Mouse (Mus musculus): Measurements from ENCODE around the gene Cryba4. TPM values are rescaled to one million over a fixed set of nuclear protein-coding genes. Genes with fewer than 3 reads are reported as not detected.
A peak's percentile ranks its signal among the peaks of the same experiment; 100 is the strongest.

Cryba4 gene
- total and polyA plus RNA-seq, 3 experiments = 0.39 to 0.77 TPM; not detected in 1

DNA sequence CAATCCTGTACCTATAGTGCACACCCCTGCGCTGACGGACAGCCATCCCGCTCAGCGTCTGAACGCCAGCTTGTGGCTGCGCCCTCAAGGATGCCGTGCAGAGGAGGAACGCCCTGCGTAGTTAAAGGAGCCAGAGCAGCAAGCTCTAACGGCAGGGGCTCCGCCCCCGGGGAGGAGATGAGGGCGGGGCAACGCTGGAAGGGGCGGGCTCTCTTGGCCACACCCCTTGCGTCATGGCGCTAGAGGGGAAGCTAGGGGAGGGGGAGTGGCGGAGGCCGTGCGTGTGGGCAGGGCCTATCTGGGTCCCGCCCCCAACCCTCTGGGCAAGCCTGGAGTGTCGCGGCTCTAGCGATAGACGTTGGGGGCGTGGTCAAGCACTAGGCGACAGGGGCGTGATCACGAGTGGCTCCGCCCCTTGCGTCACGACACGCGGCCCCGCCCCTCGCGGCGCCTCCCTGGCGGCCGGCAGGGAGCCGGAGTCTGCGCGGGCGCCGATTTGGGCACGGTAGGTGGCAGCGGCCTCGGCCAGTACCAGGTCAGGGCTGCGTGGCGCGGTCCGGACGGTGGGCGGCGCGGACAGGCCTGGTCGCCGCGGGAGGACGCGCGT is 24.1 kb upstream of the Cryba4 start, which contains the start of gene Tpst2 (continued):
- TF ChIP-seq CHD1 (IDR thresholded peaks at IDR 0.05; ENCODE audit: low read depth, low read length) (no peak), MAZ (IDR thresholded peaks at IDR 0.05; ENCODE audit: low read depth, low read length) (no peak), POLR2AphosphoS2 (IDR thresholded peaks at IDR 0.05; ENCODE audit: low read length) (no peak), E2F4 (IDR thresholded peaks at IDR 0.05; ENCODE audit: borderline replicate concordance, low read depth, low read length) (no peak), HCFC1 (IDR thresholded peaks at IDR 0.05; ENCODE audit: low read depth, low read length) (peak; percentile 11; the same call in 1 of the 2 replicates), POLR2AphosphoS5 (IDR thresholded peaks at IDR 0.05; ENCODE audit: borderline replicate concordance, low read depth, low read length) (no peak), MYC (IDR thresholded peaks at IDR 0.05; ENCODE audit: low read depth, low read length) (no peak), KAT2A (conservative IDR thresholded peaks at IDR 0.05; ENCODE audit: low read depth, low read length) (no peak), ELF1 (IDR thresholded peaks at IDR 0.05; ENCODE audit: low read depth, low read length) (peak; percentile 25; the same call in 1 of the 2 replicates)

DNA sequence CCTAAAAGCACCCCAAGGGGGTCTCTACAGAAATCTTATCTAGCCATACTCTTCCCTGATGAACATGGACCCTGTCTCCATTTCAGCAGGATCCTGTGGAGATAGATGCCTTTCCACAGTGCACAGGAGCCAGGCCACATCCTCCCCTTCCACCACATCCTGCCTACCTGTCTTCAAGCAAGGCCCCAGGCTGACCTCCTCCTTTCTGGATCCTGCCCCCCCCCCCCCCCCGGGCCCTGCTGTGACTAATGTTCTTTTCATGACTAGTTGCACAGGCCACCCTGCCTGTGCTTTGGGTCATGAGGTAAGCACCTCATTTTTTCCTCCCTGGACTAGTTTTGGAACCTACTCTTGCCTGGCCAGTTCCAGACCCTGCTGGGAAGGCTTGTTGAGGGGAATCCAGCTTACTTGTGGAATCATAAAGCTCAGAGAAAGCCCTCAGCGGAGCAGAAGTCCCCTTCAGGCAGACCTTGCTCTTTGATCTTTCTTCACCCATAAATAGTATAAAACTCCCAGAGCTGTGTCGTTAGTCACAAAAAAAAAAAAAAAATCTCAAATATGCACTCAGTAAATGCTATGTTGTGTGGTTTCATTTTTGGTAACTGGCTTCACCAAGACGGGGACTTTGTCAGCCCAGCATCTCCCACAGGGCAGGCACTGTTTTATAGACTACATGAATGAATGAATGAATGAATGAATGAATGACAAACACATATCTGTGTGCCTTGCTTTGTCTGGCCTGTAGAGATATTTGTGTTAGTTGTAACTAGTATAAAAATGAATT is 22.9 kb upstream of the Cryba4 start:
- DNase-seq (ENCODE audit: low read depth, low spot score) = no peak
- TF ChIP-seq TAL1 (IDR thresholded peaks at IDR 0.05; ENCODE audit: low read length) (no peak), RAD21 (IDR thresholded peaks at IDR 0.05; ENCODE audit: low read depth, low read length) (no peak), POLR2A (IDR thresholded peaks at IDR 0.05; ENCODE audit: control insufficient read depth in 1 of 2, insufficient read depth in 1 of 2, low read depth in 1 of 2, low read length in 2 of 2, poor library complexity in 1 of 2) (no peak), GATA1 (IDR thresholded peaks at IDR 0.05; ENCODE audit: low read depth, low read length) (no peak), USF1 (IDR thresholded peaks at IDR 0.05; ENCODE audit: low read depth, low read length) (no peak), ZNF384 (IDR thresholded peaks at IDR 0.05; ENCODE audit: low read depth, low read length) (peak; percentile 52), CTCF (IDR thresholded peaks at IDR 0.05 in 2 of 3, conservative IDR thresholded peaks at IDR 0.05 in 1 of 3; ENCODE audit: control insufficient read depth in 1 of 3, insufficient read depth in 1 of 3, low read depth in 2 of 3, low read length in 3 of 3, poor library complexity in 1 of 3, severe bottlenecking in 1 of 3) (no peak)
- peaks cover 3 to 39% of the 10 kb centered on the region in 2 experiments; a peak in 3 of 4 replicates for H3K4me1 ChIP-seq (ENCODE audit: control insufficient read depth in 1 of 2, insufficient read depth in 2 of 2, low read length in 2 of 2)
- peaks cover 0 to 17% of the 10 kb centered on the region in 2 experiments; a peak in 2 of 4 replicates for H3K36me3 ChIP-seq (ENCODE audit: control insufficient read depth in 1 of 2, insufficient read depth in 2 of 2, low read length in 2 of 2)
- H3K9me3 ChIP-seq (replicated peaks; ENCODE audit: insufficient read depth, low read length) = no peaks in the 10 kb centered on the region
- peak overlapping the region; percentile 42 for H3K9ac ChIP-seq (ENCODE audit: control insufficient read depth, low read depth, low read length, poor library complexity, severe bottlenecking)
- H3K27ac ChIP-seq (ENCODE audit: control insufficient read depth, low read depth, low read length) = no peak overlapping the region
- H3K27me3 ChIP-seq (ENCODE audit: control insufficient read depth in 1 of 2, insufficient read depth in 2 of 2, low read length in 2 of 2) = 0 out of 4 replicates have a peak, but pooled peaks cover 0 to 1% of the 10 kb centered on the region in 2 experiments
- peaks cover 35% of the 10 kb centered on the region for H3K79me2 ChIP-seq (ENCODE audit: control insufficient read depth, insufficient read depth, low read length, poor library complexity)
- H3K4me3 ChIP-seq (ENCODE audit: control insufficient read depth in 1 of 2, insufficient read depth in 1 of 2, low read depth in 2 of 2, low read length in 2 of 2) = peak overlapping the region; percentile 62 to 68; a peak in 3 of 4 replicates
